Mouse (Mus musculus) cortical plate, adult 2 months (tissue): ENCODE results near the gene Slc12a1. TPM values are rescaled to one million over a fixed set of nuclear protein-coding genes. Genes with fewer than 3 reads are reported as not detected.

ENCODE experiments used
- H3K27ac ChIP-seq: fragments of 200-500 bp; 2 replicates; pipeline ENCODE4 v1.5.1; 2012; ENCODE audit warnings: low read length, control low read depth, inconsistent platforms; ENCODE audit not compliant: insufficient read depth
- H3K4me1 ChIP-seq: fragments of 200-500 bp; 2 replicates; pipeline ENCODE4 v1.6.1; 2011; ENCODE audit warnings: low read length; ENCODE audit not compliant: control insufficient read depth, insufficient read depth
- H3K4me3 ChIP-seq: fragments of 200-500 bp; 2 replicates; pipeline ENCODE4 v1.5.1; 2011; ENCODE audit warnings: mild to moderate bottlenecking, low read length, control low read depth; ENCODE audit not compliant: insufficient read depth
- CTCF ChIP-seq: fragments of 200-500 bp; IDR thresholded peaks from 2 replicates; pipeline ENCODE4 v1.5.1; 2011; ENCODE audit warnings: mild to moderate bottlenecking, control low read depth, low read length; ENCODE audit not compliant: insufficient read depth; ENCODE audit errors: extremely low read depth
- POLR2A ChIP-seq: fragments of 200-500 bp; IDR thresholded peaks from 2 replicates; pipeline ENCODE4 v1.6.1; 2011; ENCODE audit warnings: mild to moderate bottlenecking, low read length, control low read depth; ENCODE audit not compliant: insufficient read depth; ENCODE audit errors: extremely low read depth
- polyA plus RNA-seq: library from polyadenylated mRNA; depleted of rRNA; stranded (reverse); fragments of >200 nt; gene quantifications from 2 replicates; pipeline ENCODE4 v1.2.3, GENCODE M21; 2012

The Slc12a1 gene
- polyA plus RNA-seq, 1 experiment: 0.02 TPM

- TF ChIP-seq CTCF (no peak), POLR2A (no peak)
- H3K27ac ChIP-seq: no peak overlapping the region
- H3K4me3 ChIP-seq: no peak overlapping the region
- peaks cover 2% of the 10 kb centered on the region for H3K4me1 ChIP-seq
These were observed 97.0 kb downstream of the Slc12a1 start for GRCm38 (mm10) chr2:125249339-125249738.

DNA sequence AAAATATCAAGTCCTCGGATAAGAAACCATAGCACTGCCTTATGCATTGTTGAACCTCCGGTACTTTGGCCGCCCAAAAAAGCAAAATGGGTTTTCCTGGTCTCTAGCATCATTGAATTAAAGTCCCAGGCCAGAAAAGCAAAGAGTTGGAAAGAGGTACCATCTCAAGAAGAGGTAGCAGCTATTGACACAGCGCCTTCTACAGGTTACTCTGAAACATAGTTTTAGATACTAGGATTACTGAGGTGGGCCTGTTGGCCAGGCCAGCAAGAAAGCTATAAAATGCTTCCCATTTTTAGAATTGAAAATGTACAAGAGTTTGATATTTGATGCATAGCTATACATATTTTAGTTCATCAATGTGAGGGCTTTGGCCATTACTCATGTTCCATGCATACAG is 97.6 kb downstream of the Slc12a1 start:
- TF ChIP-seq CTCF (no peak), POLR2A (no peak)
- peaks cover 2% of the 10 kb centered on the region for H3K4me1 ChIP-seq
- no peak overlapping the region for H3K27ac ChIP-seq
- no peak overlapping the region for H3K4me3 ChIP-seq

DNA sequence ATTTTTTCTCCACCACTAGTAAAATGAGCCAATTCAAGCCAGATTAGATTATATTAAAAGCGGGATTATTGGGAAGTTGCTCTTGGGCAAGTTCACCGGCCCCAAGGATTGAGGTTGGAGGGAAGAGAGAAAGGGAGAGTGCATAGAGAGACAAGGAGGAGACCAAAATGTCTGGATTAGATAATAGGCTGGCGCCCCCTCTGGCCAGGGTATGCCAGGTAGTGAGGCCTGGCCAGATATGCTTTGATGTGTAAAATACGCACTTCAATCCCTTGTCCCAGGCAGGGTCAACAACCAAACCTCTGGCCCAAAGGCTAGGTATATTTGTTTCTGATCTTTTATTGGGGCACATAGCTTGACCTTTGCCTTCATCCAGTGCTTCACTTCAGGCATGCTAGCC is 99.5 kb downstream of the Slc12a1 start:
- Histone ChIP-seq H3K4me1 (no peaks in the 10 kb centered on the region; the same call in 1 of the 2 replicates), H3K4me3 (no peak overlapping the region), H3K27ac (no peak overlapping the region)
- TF ChIP-seq CTCF: no peak
- no peak for TF ChIP-seq POLR2A

GRCm38 (mm10) chr2:125252275-125252674 is 100.0 kb downstream of the Slc12a1 start:
- no peak for TF ChIP-seq POLR2A
- TF ChIP-seq CTCF: peak; percentile 74
- Histone ChIP-seq H3K4me3 (no peak overlapping the region), H3K4me1 (no peaks in the 10 kb centered on the region; the same call in 1 of the 2 replicates), H3K27ac (no peak overlapping the region)

DNA sequence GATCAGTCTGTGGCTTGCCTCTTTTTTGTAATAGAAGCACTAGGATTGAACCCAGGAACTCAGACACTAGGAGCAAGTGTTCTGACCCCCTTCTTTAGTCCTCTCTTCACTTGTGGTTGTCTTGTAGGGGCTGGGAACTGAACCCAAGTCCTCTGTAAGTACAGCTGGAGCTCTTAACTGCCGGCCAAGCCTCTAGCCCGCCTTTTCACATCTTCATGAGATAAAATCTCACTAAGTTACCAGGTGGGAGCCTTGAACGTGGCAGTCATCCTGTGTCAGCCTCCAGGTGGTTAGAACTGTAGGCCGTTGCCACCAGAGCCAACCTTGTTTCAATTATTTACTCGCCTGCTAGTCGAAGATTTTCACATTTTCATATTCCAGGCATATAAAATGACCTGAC is 101.4 kb downstream of the Slc12a1 start:
- Histone ChIP-seq H3K27ac (no peak overlapping the region), H3K4me3 (no peak overlapping the region), H3K4me1 (no peaks in the 10 kb centered on the region)
- TF ChIP-seq CTCF: no peak
- TF ChIP-seq POLR2A: no peak

DNA sequence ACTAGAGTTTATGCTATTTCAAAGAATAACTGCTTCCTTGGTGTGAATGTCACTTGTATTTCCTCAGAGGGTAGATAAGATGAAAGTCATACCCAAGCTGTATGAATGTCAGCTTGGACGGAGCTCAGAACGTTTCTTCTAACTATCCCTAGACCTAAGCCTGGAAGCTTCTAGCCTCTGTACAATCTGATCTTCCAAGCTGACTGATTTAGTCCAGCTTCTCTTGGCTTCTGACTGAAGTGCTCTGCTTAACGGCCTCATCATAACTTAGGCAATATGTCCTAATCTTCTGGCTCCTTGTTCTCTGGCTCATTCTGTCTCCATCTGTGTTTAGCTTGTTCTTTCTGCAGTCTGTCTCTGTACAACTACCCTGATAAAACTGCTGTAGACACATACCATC is 102.3 kb downstream of the Slc12a1 start:
- TF ChIP-seq POLR2A: no peak
- TF ChIP-seq CTCF: no peak
- Histone ChIP-seq H3K4me3 (no peak overlapping the region), H3K27ac (no peak overlapping the region)

GRCm38 (mm10) chr2:125255886-125256285 is 103.6 kb downstream of the Slc12a1 start:
- TF ChIP-seq POLR2A (no peak), CTCF (no peak)
- Histone ChIP-seq H3K4me3 (no peak overlapping the region), H3K4me1 (no peaks in the 10 kb centered on the region), H3K27ac (no peak overlapping the region)

More for the DNA sequence above, 102.3 kb downstream of the Slc12a1 start:
- no peaks in the 10 kb centered on the region for H3K4me1 ChIP-seq

GRCm38 (mm10) chr2:125259230-125260120 is 107.2 kb downstream of the Slc12a1 start:
- Histone ChIP-seq H3K27ac (no peak overlapping the region), H3K4me1 (no peaks in the 10 kb centered on the region), H3K4me3 (no peak overlapping the region)
- TF ChIP-seq CTCF (peak; percentile 52; the same call in 1 of the 2 replicates), POLR2A (no peak)

- H3K4me3 ChIP-seq: no peak overlapping the region
- no peak overlapping the region for H3K27ac ChIP-seq
- TF ChIP-seq POLR2A (no peak), CTCF (no peak)
These were observed 108.0 kb downstream of the Slc12a1 start for GRCm38 (mm10) chr2:125260326-125260725.

DNA sequence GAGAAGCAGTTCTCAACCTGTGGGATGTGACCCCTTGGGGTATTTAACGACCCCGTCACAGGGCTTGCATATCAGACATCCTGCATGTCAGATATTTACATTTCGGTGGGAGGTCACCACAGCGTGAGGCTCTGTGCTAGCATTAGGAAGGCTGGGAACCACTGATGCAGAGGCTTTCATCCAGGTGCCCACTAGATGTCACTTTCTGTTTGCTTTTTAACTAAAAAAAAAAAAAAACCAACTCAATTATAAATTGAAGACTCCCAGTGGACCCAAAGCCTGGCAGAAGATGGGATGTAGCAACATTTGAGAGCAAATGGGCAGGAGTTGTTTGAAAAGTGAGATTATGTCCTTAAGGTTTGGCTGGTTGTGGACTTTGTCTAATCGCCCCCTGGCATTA is 110.8 kb downstream of the Slc12a1 start:
- H3K27ac ChIP-seq: no peak overlapping the region
- no peaks in the 10 kb centered on the region for H3K4me1 ChIP-seq
- no peak for TF ChIP-seq POLR2A
- peak; percentile 50 for TF ChIP-seq CTCF
- H3K4me3 ChIP-seq: no peak overlapping the region

More at GRCm38 (mm10) chr2:125260326-125260725, 108.0 kb downstream of the Slc12a1 start:
- H3K4me1 ChIP-seq: no peaks in the 10 kb centered on the region
